Mouse (Mus musculus) inflammation-experienced regulatory T-cells, adult 6 months (primary cell): Measurements from ENCODE around the gene Gbp3. TPM values are rescaled to one million over a fixed set of nuclear protein-coding genes. Genes with fewer than 3 reads are reported as not detected.
A peak's percentile ranks its signal among the peaks of the same experiment; 100 is the strongest.
"Not testable (repeated sequence)": the region's sequence is repeated elsewhere in the genome, so short reads cannot be mapped to it uniquely, and the experiment has no call there.

Source experiments
- ATAC-seq: one replicate; pipeline ENCODE4 v1.8.0; 2017
- polyA plus RNA-seq, 3 experiments: library from polyadenylated mRNA; unstranded; fragments of 100-300 nt; shearing (Covaris generic); gene quantifications; one replicate each; pipeline ENCODE4 v1.2.1; 2017

Gene Gbp3
- 100 to 1,000 TPM in 1 of 3 experiments, 10 to 100 TPM in 2; 71.3 to 113 (median 80.8) TPM for polyA plus RNA-seq

GRCm38 (mm10) chr3:142559632-142560228, at the start of gene Gbp3:
Gbp3 (plus strand) TSS chr3:142560026.
- peak; percentile 28 for ATAC-seq

GRCm38 (mm10) chr3:142528116-142528515, 31.7 kb upstream of the Gbp3 start:
- ATAC-seq, result no peak

GRCm38 (mm10) chr3:142529597-142529996, 30.2 kb upstream of the Gbp3 start:
- no peak for ATAC-seq

- ATAC-seq, result peak; percentile 87
Observed at GRCm38 (mm10) chr3:142530087-142530953, 29.5 kb upstream of the Gbp3 start, which contains the start of gene Gbp7. Gbp7 (plus strand) TSS chr3:142530342.

- ATAC-seq, result no peak
Observed at GRCm38 (mm10) chr3:142531595-142531994, 28.2 kb upstream of the Gbp3 start.

- ATAC-seq, result peak; percentile 67
Observed at GRCm38 (mm10) chr3:142533185-142533584, 26.6 kb upstream of the Gbp3 start.

- ATAC-seq, result no peak
Observed at GRCm38 (mm10) chr3:142535667-142536066, 24.2 kb upstream of the Gbp3 start.

- no peak for ATAC-seq
Observed at GRCm38 (mm10) chr3:142541391-142541790, 18.4 kb upstream of the Gbp3 start.

- ATAC-seq, result not testable (repeated sequence)
Observed at GRCm38 (mm10) chr3:142542776-142543175, 17.1 kb upstream of the Gbp3 start.

GRCm38 (mm10) chr3:142546690-142547089, 13.1 kb upstream of the Gbp3 start:
- peak; percentile 70 for ATAC-seq

GRCm38 (mm10) chr3:142550052-142550676, 9.7 kb upstream of the Gbp3 start:
- ATAC-seq, result peak; percentile 60

- no peak for ATAC-seq
Observed at GRCm38 (mm10) chr3:142554601-142555000, 5.2 kb upstream of the Gbp3 start.

GRCm38 (mm10) chr3:142555623-142556022, 4.2 kb upstream of the Gbp3 start:
- ATAC-seq, result no peak

- peak; percentile 87 for ATAC-seq
Observed at GRCm38 (mm10) chr3:142560296-142560948, 596 bp downstream of the Gbp3 start.

- ATAC-seq, result peak; percentile 11
Observed at GRCm38 (mm10) chr3:142561045-142561646, 1.3 kb downstream of the Gbp3 start.

- ATAC-seq, result no peak
Observed at GRCm38 (mm10) chr3:142561666-142562065, 1.8 kb downstream of the Gbp3 start.

- ATAC-seq, result not testable (repeated sequence)
Observed at GRCm38 (mm10) chr3:142567490-142567889, 7.7 kb downstream of the Gbp3 start.

- no peak for ATAC-seq
Observed at GRCm38 (mm10) chr3:142570738-142571137, 10.9 kb downstream of the Gbp3 start.

- no peak for ATAC-seq
Observed at GRCm38 (mm10) chr3:142577108-142577507, 17.3 kb downstream of the Gbp3 start.

- peak; percentile 71 for ATAC-seq
Observed at GRCm38 (mm10) chr3:142578342-142578741, 18.5 kb downstream of the Gbp3 start.

GRCm38 (mm10) chr3:142583067-142583466, 23.2 kb downstream of the Gbp3 start:
- no peak for ATAC-seq

- peak; percentile 84 for ATAC-seq
Observed at GRCm38 (mm10) chr3:142587386-142587785, 27.6 kb downstream of the Gbp3 start.
